Mouse (Mus musculus) MEL (cell line): ENCODE results near the gene Tlx1. TPM values are rescaled to one million over a fixed set of nuclear protein-coding genes. Genes with fewer than 3 reads are reported as not detected.

Experiments used
- DNase-seq: peaks from one replicate; pipeline ENCODE4 v3.0.0; 2011; ENCODE audit warnings: low read depth, low spot score
- H3K27ac ChIP-seq: 2 replicates; pipeline ENCODE4 v1.5.1; 2012; ENCODE audit warnings: low read depth, mild to moderate bottlenecking, control low read depth, low read length, moderate library complexity; ENCODE audit not compliant: control insufficient read depth
- H3K27me3 ChIP-seq, 2 experiments: fragments of 150-350 bp in 1 of 2; sonication (generic) in 1 of 2; 2 replicates each; pipeline ENCODE4 v1.6.1; 2012; ENCODE audit warnings: low read length in 2 of 2, mild to moderate bottlenecking in 2 of 2, improper control_type of control experiment in 1 of 2, moderate library complexity in 1 of 2; ENCODE audit not compliant: insufficient read depth in 2 of 2, control insufficient read depth in 1 of 2
- H3K36me3 ChIP-seq, 2 experiments: 2 replicates each; pipeline ENCODE4 v1.6.1; 2012 to 2014; ENCODE audit warnings: low read length in 2 of 2, improper control_type of control experiment in 1 of 2, inconsistent platforms in 1 of 2, mild to moderate bottlenecking in 1 of 2; ENCODE audit not compliant: insufficient read depth in 2 of 2, control insufficient read depth in 1 of 2
- H3K4me1 ChIP-seq, 2 experiments: fragments of 150-350 bp in 1 of 2; sonication (generic) in 1 of 2; 2 replicates each; pipeline ENCODE4 v1.6.1; 2012; ENCODE audit warnings: low read length in 2 of 2, improper control_type of control experiment in 1 of 2, mild to moderate bottlenecking in 1 of 2; ENCODE audit not compliant: insufficient read depth in 2 of 2, control insufficient read depth in 1 of 2
- H3K4me3 ChIP-seq, 2 experiments: fragments of 150-350 bp in 1 of 2; sonication (generic) in 1 of 2; 2 replicates each; pipeline ENCODE4 v1.5.1; 2012; ENCODE audit warnings: low read depth in 2 of 2, low read length in 2 of 2, mild to moderate bottlenecking in 2 of 2, moderate library complexity in 2 of 2, control low read depth in 1 of 2, improper control_type of control experiment in 1 of 2; ENCODE audit not compliant: control insufficient read depth in 1 of 2, insufficient read depth in 1 of 2
- H3K79me2 ChIP-seq: 2 replicates; pipeline ENCODE4 v1.6.1; 2012; ENCODE audit warnings: mild to moderate bottlenecking, low read length, moderate library complexity; ENCODE audit not compliant: control insufficient read depth, poor library complexity, insufficient read depth
- H3K9ac ChIP-seq: 2 replicates; pipeline ENCODE4 v1.6.1; 2012; ENCODE audit warnings: low read depth, mild to moderate bottlenecking, control low read depth, low read length, moderate library complexity; ENCODE audit not compliant: control insufficient read depth, poor library complexity, severe bottlenecking
- H3K9me3 ChIP-seq: fragments of 150-350 bp; sonication (generic); replicated peaks from 2 replicates; pipeline ENCODE4 v1.6.1; 2012; ENCODE audit warnings: mild to moderate bottlenecking, low read length, improper control_type of control experiment, moderate library complexity; ENCODE audit not compliant: insufficient read depth
- BHLHE40 ChIP-seq: IDR thresholded peaks from 2 replicates; pipeline ENCODE4 v1.6.1; 2012; ENCODE audit warnings: low read depth, mild to moderate bottlenecking, inconsistent platforms, low read length, improper control_type of control experiment, borderline replicate concordance
- CHD1 ChIP-seq: IDR thresholded peaks from 2 replicates; pipeline ENCODE4 v1.6.1; 2012; ENCODE audit warnings: low read depth, mild to moderate bottlenecking, inconsistent platforms, low read length, improper control_type of control experiment
- GATA1 ChIP-seq: IDR thresholded peaks from 2 replicates; pipeline ENCODE4 v1.6.1; 2011; ENCODE audit warnings: low read depth, low read length, improper control_type of control experiment
- HCFC1 ChIP-seq: IDR thresholded peaks from 2 replicates; pipeline ENCODE4 v1.6.1; 2012; ENCODE audit warnings: low read depth, mild to moderate bottlenecking, inconsistent platforms, low read length, improper control_type of control experiment, moderate library complexity
- KAT2A ChIP-seq: conservative IDR thresholded peaks from 2 replicates; pipeline ENCODE4 v1.6.1; 2012; ENCODE audit warnings: low read depth, low read length, improper control_type of control experiment, inconsistent platforms
- MAFK ChIP-seq: IDR thresholded peaks from 2 replicates; pipeline ENCODE4 v1.6.1; 2011; ENCODE audit warnings: low read depth, mild to moderate bottlenecking, low read length, improper control_type of control experiment, borderline replicate concordance
- MAX ChIP-seq: IDR thresholded peaks from 2 replicates; pipeline ENCODE4 v1.6.1; 2011; ENCODE audit warnings: low read length, improper control_type of control experiment
- MEF2A ChIP-seq: IDR thresholded peaks from 2 replicates; pipeline ENCODE4 v1.6.1; 2014; ENCODE audit warnings: low read depth, mild to moderate bottlenecking, inconsistent platforms, low read length, improper control_type of control experiment; ENCODE audit not compliant: poor library complexity, insufficient replicate concordance, severe bottlenecking; ENCODE audit errors: extremely low read depth
- MXI1 ChIP-seq: IDR thresholded peaks from 2 replicates; pipeline ENCODE4 v1.6.1; 2011; ENCODE audit warnings: mild to moderate bottlenecking, low read depth, low read length, improper control_type of control experiment
- MYC ChIP-seq: IDR thresholded peaks from 2 replicates; pipeline ENCODE4 v1.6.1; 2011; ENCODE audit warnings: low read depth, mild to moderate bottlenecking, low read length, improper control_type of control experiment, moderate library complexity
- NELFE ChIP-seq: IDR thresholded peaks from 2 replicates; pipeline ENCODE4 v1.6.1; 2011; ENCODE audit warnings: low read depth, low read length, improper control_type of control experiment
- POLR2AphosphoS2 ChIP-seq: IDR thresholded peaks from 2 replicates; pipeline ENCODE4 v1.6.1; 2011; ENCODE audit warnings: low read length, improper control_type of control experiment
- RCOR1 ChIP-seq: IDR thresholded peaks from 2 replicates; pipeline ENCODE4 v1.6.1; 2012; ENCODE audit warnings: low read depth, mild to moderate bottlenecking, inconsistent platforms, low read length, improper control_type of control experiment
- SMC3 ChIP-seq: IDR thresholded peaks from 2 replicates; pipeline ENCODE4 v1.6.1; 2011; ENCODE audit warnings: low read depth, low read length, improper control_type of control experiment
- TAL1 ChIP-seq: IDR thresholded peaks from 2 replicates; pipeline ENCODE4 v1.6.1; 2012; ENCODE audit warnings: mild to moderate bottlenecking, inconsistent platforms, low read length, moderate library complexity, mixed read lengths
- TBP ChIP-seq: IDR thresholded peaks from 2 replicates; pipeline ENCODE4 v1.8.0; 2011; ENCODE audit warnings: low read depth, low read length, improper control_type of control experiment
- USF2 ChIP-seq, 2 experiments: IDR thresholded peaks; 2 replicates each; pipeline ENCODE4 v1.6.1; 2011 to 2012; ENCODE audit warnings: improper control_type of control experiment in 2 of 2, low read length in 2 of 2, borderline replicate concordance in 1 of 2, inconsistent platforms in 1 of 2, low read depth in 1 of 2, mild to moderate bottlenecking in 1 of 2; ENCODE audit not compliant: insufficient read depth in 1 of 2
- ZC3H11A ChIP-seq: IDR thresholded peaks from 2 replicates; pipeline ENCODE4 v1.6.1; 2012; ENCODE audit warnings: low read depth, mild to moderate bottlenecking, inconsistent platforms, low read length, improper control_type of control experiment
- ZKSCAN1 ChIP-seq: IDR thresholded peaks from 2 replicates; pipeline ENCODE4 v1.6.1; 2012; ENCODE audit warnings: low read depth, mild to moderate bottlenecking, inconsistent platforms, low read length, improper control_type of control experiment, moderate library complexity
- ZMIZ1 ChIP-seq: IDR thresholded peaks from 2 replicates; pipeline ENCODE4 v1.6.1; 2012; ENCODE audit warnings: low read depth, mild to moderate bottlenecking, inconsistent platforms, low read length, improper control_type of control experiment, moderate library complexity
- ZNF384 ChIP-seq: IDR thresholded peaks from 2 replicates; pipeline ENCODE4 v1.6.1; 2012; ENCODE audit warnings: low read depth, mild to moderate bottlenecking, inconsistent platforms, low read length, improper control_type of control experiment
- polyA plus RNA-seq, 2 experiments: library from polyadenylated mRNA; stranded (reverse) in 1 of 2; unstranded in 1 of 2; fragments of >175 nt in 1 of 2; fragments of >200 nt in 1 of 2; gene quantifications; 2 replicates each; pipeline versions ENCODE4 v1.2.1 to v1.2.4; 2012; ENCODE audit warnings: low replicate concordance in 2 of 2, low read depth in 1 of 2; ENCODE audit not compliant: insufficient read length in 2 of 2, insufficient read depth in 1 of 2, missing spikeins in 1 of 2
- total RNA-seq: library from RNA; depleted of rRNA; stranded (reverse); fragments of 300-350 nt; gene quantifications from 2 replicates; pipeline ENCODE4 v1.2.3, GENCODE M21; 2012

The Tlx1 gene
- total and polyA plus RNA-seq, 3 experiments: not detected

- no peak for DNase-seq
- Histone ChIP-seq H3K9me3 (no peaks in the 10 kb centered on the region), H3K36me3 (no peaks in the 10 kb centered on the region), H3K4me3 (no peak overlapping the region), H3K9ac (no peak overlapping the region), H3K4me1 (no peaks in the 10 kb centered on the region), H3K27ac (no peak overlapping the region), H3K79me2 (no peaks in the 10 kb centered on the region), H3K27me3 (no peaks in the 10 kb centered on the region; a peak in 1 of 4 replicates)
- TF ChIP-seq SMC3: no peak
- TF ChIP-seq TBP: no peak
- no peak for TF ChIP-seq HCFC1
- no peak for TF ChIP-seq MYC
- no peak for TF ChIP-seq KAT2A
Observed at GRCm38 (mm10) chr19:45158201-45158600, 7.7 kb downstream of the Tlx1 start.

GRCm38 (mm10) chr19:45158896-45159295 lies 8.4 kb downstream of the Tlx1 start:
- Histone ChIP-seq H3K27ac (no peak overlapping the region), H3K9me3 (no peaks in the 10 kb centered on the region), H3K9ac (no peak overlapping the region), H3K4me1 (no peaks in the 10 kb centered on the region), H3K79me2 (no peaks in the 10 kb centered on the region), H3K36me3 (no peaks in the 10 kb centered on the region), H3K27me3 (no peaks in the 10 kb centered on the region; a peak in 1 of 4 replicates), H3K4me3 (no peak overlapping the region)
- no peak for TF ChIP-seq RCOR1
- no peak for TF ChIP-seq ZKSCAN1
- TF ChIP-seq NELFE: no peak
- TF ChIP-seq GATA1: no peak
- no peak for TF ChIP-seq TAL1
- no peak for TF ChIP-seq USF2 (IDR thresholded peaks at IDR 0.05; ENCODE audit: borderline replicate concordance in 1 of 2, insufficient read depth in 1 of 2, low read depth in 1 of 2, low read length in 2 of 2)
- no peak for TF ChIP-seq ZMIZ1
- TF ChIP-seq ZNF384: no peak
- TF ChIP-seq ZC3H11A: no peak
- TF ChIP-seq MXI1: no peak
- no peak for TF ChIP-seq POLR2AphosphoS2
- no peak for DNase-seq

GRCm38 (mm10) chr19:45159491-45159890 lies 9.0 kb downstream of the Tlx1 start:
- no peak for DNase-seq
- no peaks in the 10 kb centered on the region for H3K79me2 ChIP-seq
- H3K4me3 ChIP-seq: no peak overlapping the region
- TF ChIP-seq MEF2A: no peak
- no peak for TF ChIP-seq TBP
- no peak for TF ChIP-seq CHD1
- no peak for TF ChIP-seq MXI1
- no peak for TF ChIP-seq MAX
- TF ChIP-seq MAFK: no peak
- no peak for TF ChIP-seq BHLHE40
- no peaks in the 10 kb centered on the region for H3K9me3 ChIP-seq
- H3K9ac ChIP-seq: no peak overlapping the region
- no peaks in the 10 kb centered on the region; a peak in 1 of 4 replicates for H3K27me3 ChIP-seq
- no peak overlapping the region for H3K27ac ChIP-seq
- no peaks in the 10 kb centered on the region for H3K36me3 ChIP-seq
- no peaks in the 10 kb centered on the region for H3K4me1 ChIP-seq
